Mouse (Mus musculus) G1E (cell line): ENCODE results near the gene D630023F18Rik. TPM values are rescaled to one million over a fixed set of nuclear protein-coding genes. Genes with fewer than 3 reads are reported as not detected.
A peak's percentile ranks its signal among the peaks of the same experiment; 100 is the strongest.

Experiments used
- ATAC-seq: 2 replicates; pipeline ENCODE4 v1.8.0; 2016; ENCODE audit warnings: mild to moderate bottlenecking; ENCODE audit not compliant: insufficient number of reproducible peaks, poor library complexity, low FRiP score, severe bottlenecking; ENCODE audit errors: extremely low read depth
- DNase-seq: peaks from one replicate; pipeline ENCODE4 v3.0.0; 2012; ENCODE audit warnings: low spot score
- H3K27me3 ChIP-seq: 2 replicates; pipeline ENCODE4 v1.6.1; 2012; ENCODE audit warnings: mild to moderate bottlenecking, low read length, inconsistent platforms; ENCODE audit not compliant: insufficient read depth
- H3K36me3 ChIP-seq: replicated peaks from 2 replicates; pipeline ENCODE3; 2012; ENCODE audit warnings: mild to moderate bottlenecking, inconsistent platforms
- H3K4me1 ChIP-seq: 2 replicates; pipeline ENCODE4 v1.6.1; 2012; ENCODE audit warnings: low read depth, low read length, inconsistent platforms, mixed read lengths; ENCODE audit not compliant: insufficient read depth
- H3K4me3 ChIP-seq: 2 replicates; pipeline ENCODE4 v1.5.1; 2012; ENCODE audit warnings: low read depth, mild to moderate bottlenecking, inconsistent platforms, low read length, moderate library complexity, mixed read lengths
- H3K9me3 ChIP-seq: replicated peaks from 2 replicates; pipeline ENCODE4 v1.6.1; 2012; ENCODE audit warnings: inconsistent platforms
- CTCF ChIP-seq: IDR thresholded peaks from 2 replicates; pipeline ENCODE4 v1.5.1; 2012; ENCODE audit warnings: low read depth, low read length, inconsistent platforms, mixed read lengths
- GATA1 ChIP-seq: IDR thresholded peaks from 2 replicates; pipeline ENCODE4 v1.6.1; 2012; ENCODE audit warnings: borderline replicate concordance, low read length, inconsistent platforms, mixed read lengths
- GATA2 ChIP-seq: IDR thresholded peaks from 2 replicates; pipeline ENCODE4 v1.6.1; 2012; ENCODE audit warnings: low read depth, low read length, inconsistent platforms, borderline replicate concordance
- POLR2AphosphoS5 ChIP-seq: IDR thresholded peaks from 2 replicates; pipeline ENCODE4 v1.6.1; 2012; ENCODE audit warnings: low read depth, low read length, inconsistent platforms; ENCODE audit not compliant: insufficient replicate concordance
- TAL1 ChIP-seq: conservative IDR thresholded peaks from 2 replicates; pipeline ENCODE4 v1.6.1; 2012; ENCODE audit warnings: low read depth, low read length, inconsistent platforms, mixed read lengths
- polyA plus RNA-seq: library from polyadenylated mRNA; stranded (reverse); fragments of >175 nt; gene quantifications from 2 replicates; pipeline ENCODE4 v1.2.3, GENCODE M21; 2012
- total RNA-seq, 2 experiments: library from RNA; stranded (forward) in 1 of 2; stranded (reverse) in 1 of 2; fragments of 200-1000 nt in 1 of 2; fragments of >200 nt in 1 of 2; fragmentation: Nextera tagmentation in 1 of 2; gene quantifications; 2 replicates each; pipeline ENCODE4 v1.2.3; 2014 to 2017

D630023F18Rik gene
- 1.1 TPM in 1 of 2 replicates, not detected in the other for total RNA-seq (2014; fragmentation: Nextera tagmentation)
- total RNA-seq (2017): 0.05 and 0.06 TPM in 2 replicates
- 0.07 TPM in 1 of 2 replicates, not detected in the other for polyA plus RNA-seq

DNA sequence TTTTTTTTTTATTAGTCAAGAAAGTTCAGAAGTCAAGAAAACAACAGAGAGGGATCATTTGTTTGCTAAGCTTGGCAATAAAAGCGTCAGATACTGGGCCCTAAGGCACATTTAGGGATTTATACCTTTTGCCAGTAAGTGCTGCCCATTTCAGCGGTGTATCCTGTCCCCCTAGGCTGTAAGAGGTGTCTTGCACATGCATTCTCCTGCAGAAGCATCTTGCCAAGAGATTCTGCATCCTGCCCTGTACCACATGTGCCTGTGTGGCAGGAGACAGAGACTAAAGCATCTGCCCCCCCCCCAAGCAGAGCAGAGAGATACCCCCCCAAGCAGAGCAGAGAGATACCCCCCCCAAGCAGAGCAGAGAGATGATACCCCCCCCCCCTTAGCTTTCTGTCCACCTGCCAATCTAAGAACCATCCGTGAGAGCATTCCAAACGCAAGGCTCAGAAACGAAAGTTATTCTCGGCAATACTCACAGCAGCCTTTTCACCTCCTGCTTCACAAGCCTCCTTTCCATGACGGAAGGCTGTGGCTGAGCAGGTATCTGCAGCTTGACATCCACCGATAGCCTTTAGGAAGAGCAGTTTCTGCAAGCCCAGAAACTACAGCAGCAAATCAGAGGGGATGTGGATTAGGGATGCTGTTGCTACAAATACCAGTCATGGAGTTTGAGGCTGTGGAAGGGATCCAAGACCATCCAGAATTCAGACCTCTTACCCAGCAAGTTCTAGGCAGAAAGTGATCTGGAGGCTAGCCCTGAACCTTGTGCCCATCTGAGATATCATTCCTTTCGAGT lies at the start of gene D630023F18Rik:
Gene D630023F18Rik, minus strand, starts transcription at position 641 of the 799 bp plus-strand sequence.
- H3K36me3 ChIP-seq: no peaks in the 10 kb centered on the region
- TF ChIP-seq TAL1 (no peak), GATA2 (no peak), POLR2AphosphoS5 (no peak), GATA1 (no peak), CTCF (no peak)
- no peak for ATAC-seq
- peaks cover 2% of the 10 kb centered on the region; the same call in 1 of the 2 replicates for H3K27me3 ChIP-seq
- DNase-seq: no peak
- H3K4me1 ChIP-seq: no peaks in the 10 kb centered on the region
- no peaks in the 10 kb centered on the region for H3K9me3 ChIP-seq
- H3K4me3 ChIP-seq: no peak within 1 kb of the TSS

DNA sequence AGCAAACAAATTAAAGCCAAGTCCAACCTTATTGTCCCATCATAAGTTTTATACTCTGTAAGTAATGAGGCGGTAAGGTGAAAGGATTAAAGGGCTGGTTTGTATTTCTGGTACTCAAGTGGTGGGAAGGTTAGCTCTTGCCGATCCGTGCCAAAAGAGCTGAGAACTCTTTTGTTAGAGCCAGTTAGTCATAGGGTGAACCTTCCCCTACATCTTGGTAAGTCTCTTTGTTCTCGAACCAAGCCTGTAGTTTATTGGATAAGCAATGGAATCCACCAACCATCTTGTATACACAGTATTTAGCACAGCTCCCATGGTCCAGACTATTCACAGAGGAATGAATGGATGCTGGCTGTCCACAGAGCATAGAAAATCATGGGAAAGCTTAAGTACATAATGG lies 48.6 kb upstream of the D630023F18Rik start:
- TF ChIP-seq CTCF (no peak), POLR2AphosphoS5 (no peak), TAL1 (no peak), GATA1 (no peak), GATA2 (no peak)
- DNase-seq (no peak), ATAC-seq (no peak)
- Histone ChIP-seq H3K4me1 (peaks cover 36% of the 10 kb centered on the region), H3K27me3 (no peaks in the 10 kb centered on the region), H3K9me3 (no peaks in the 10 kb centered on the region), H3K36me3 (peaks cover 64% of the 10 kb centered on the region), H3K4me3 (no peak overlapping the region)

GRCm38 (mm10) chr1:65169947-65170346 lies 46.9 kb upstream of the D630023F18Rik start:
- Histone ChIP-seq H3K9me3 (no peaks in the 10 kb centered on the region), H3K36me3 (peaks cover 70% of the 10 kb centered on the region), H3K4me1 (peaks cover 25% of the 10 kb centered on the region), H3K4me3 (no peak overlapping the region), H3K27me3 (no peaks in the 10 kb centered on the region)
- DNase-seq: peak; percentile 21
- peak; percentile 67 for ATAC-seq
- no peak for TF ChIP-seq GATA2
- peak; percentile 20; the same call in 1 of the 2 replicates for TF ChIP-seq TAL1

DNA sequence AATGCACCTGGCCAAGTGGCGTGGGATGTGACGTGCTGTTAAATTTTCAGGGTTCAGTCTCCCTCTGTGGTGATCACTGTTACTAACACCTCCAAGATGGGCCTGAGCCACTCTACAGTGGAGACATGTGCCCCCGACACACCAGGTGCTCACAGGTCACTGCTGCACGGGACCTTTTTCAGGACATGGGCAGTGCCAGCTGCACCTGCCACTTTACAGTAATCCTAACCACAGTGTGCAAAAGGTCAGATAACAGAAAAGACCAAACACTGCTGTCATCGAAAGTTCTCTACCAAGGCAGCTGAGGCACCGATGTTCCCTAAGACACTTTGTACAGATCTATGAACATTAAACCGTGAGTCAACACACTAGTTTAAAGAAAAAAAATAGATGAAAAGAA lies 46.5 kb upstream of the D630023F18Rik start:
- no peaks in the 10 kb centered on the region for H3K9me3 ChIP-seq
- peak; percentile 30 for ATAC-seq
- DNase-seq: no peak
- no peak overlapping the region; the same call in 1 of the 2 replicates for H3K4me3 ChIP-seq
- H3K4me1 ChIP-seq: peaks cover 24% of the 10 kb centered on the region
- no peaks in the 10 kb centered on the region for H3K27me3 ChIP-seq
- H3K36me3 ChIP-seq: peaks cover 72% of the 10 kb centered on the region
- TF ChIP-seq POLR2AphosphoS5: no peak
- TF ChIP-seq GATA1: no peak
- TF ChIP-seq TAL1: no peak
- TF ChIP-seq CTCF: no peak
- no peak for TF ChIP-seq GATA2

DNA sequence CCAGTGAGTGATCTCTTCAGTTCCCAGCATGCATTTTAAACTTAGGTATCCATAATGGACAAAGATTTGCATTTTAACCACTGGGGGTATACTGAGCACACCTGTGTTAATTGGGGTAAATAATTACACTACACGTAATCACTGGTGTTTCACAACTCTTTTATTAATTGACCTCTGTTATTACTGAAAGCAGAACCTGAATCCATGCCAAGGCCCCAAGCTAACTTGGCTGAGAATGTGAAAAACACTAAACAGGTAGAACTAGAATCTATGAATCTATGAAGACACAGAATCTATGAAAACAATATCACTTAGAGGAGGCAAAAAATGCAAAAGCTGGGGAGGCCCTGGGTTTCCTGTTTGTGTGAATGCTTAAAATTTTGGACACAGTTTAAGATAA lies 44.5 kb upstream of the D630023F18Rik start:
- no peaks in the 10 kb centered on the region for H3K27me3 ChIP-seq
- H3K9me3 ChIP-seq: no peaks in the 10 kb centered on the region
- TF ChIP-seq POLR2AphosphoS5 (no peak), GATA1 (no peak), GATA2 (no peak), TAL1 (no peak), CTCF (no peak)
- no peak for DNase-seq
- H3K4me3 ChIP-seq: no peak overlapping the region
- peaks cover 68% of the 10 kb centered on the region for H3K36me3 ChIP-seq
- H3K4me1 ChIP-seq: peaks cover 23% of the 10 kb centered on the region
- ATAC-seq: no peak

DNA sequence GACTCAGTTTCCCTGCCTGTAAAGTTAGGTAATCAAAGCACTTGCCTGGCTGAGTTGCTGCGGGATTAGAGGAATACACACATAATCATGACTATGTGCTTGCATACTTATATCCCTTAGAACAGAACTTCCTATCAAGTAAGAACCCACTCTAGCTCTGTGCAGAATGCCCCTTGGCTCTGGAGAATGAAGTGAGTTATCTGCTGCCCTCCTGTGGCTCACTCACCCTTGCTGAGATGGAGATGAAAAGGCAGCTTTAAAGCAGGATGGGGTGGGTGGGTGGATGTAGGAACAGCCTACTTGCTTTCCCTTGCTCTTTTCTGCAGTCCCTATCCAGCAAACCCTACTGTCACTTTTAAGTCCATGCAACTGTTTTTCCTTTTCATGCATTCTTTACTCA lies 39.2 kb upstream of the D630023F18Rik start:
- ATAC-seq (no peak), DNase-seq (no peak)
- no peaks in the 10 kb centered on the region for H3K4me1 ChIP-seq
- no peaks in the 10 kb centered on the region for H3K27me3 ChIP-seq
- peaks cover 61% of the 10 kb centered on the region for H3K36me3 ChIP-seq
- TF ChIP-seq POLR2AphosphoS5 (no peak), GATA2 (no peak), CTCF (no peak), GATA1 (no peak), TAL1 (no peak)
- no peaks in the 10 kb centered on the region for H3K9me3 ChIP-seq
- no peak overlapping the region for H3K4me3 ChIP-seq
